Mouse (Mus musculus): ENCODE measurements around the gene Faf2. TPM values are rescaled to one million over a fixed set of nuclear protein-coding genes. Genes with fewer than 3 reads are reported as not detected.

Gene Faf2
- polyA plus RNA-seq (2012; rRNA removed; ENCODE audit: low replicate concordance): 27.0 and 43.0 TPM in 2 replicates

GRCm38 (mm10) chr13:54621155-54621932 lies at the start of gene Faf2:
Gene Faf2 (plus strand): TSS chr13:54621784.

GRCm38 (mm10) chr13:54574854-54575481 lies 46.6 kb upstream of the Faf2 start, which contains the start of gene Arl10:
Gene Arl10 (plus strand): TSS chr13:54575015.

GRCm38 (mm10) chr13:54589996-54590951 lies 31.3 kb upstream of the Faf2 start, which contains the start of the genes Nop16 and Higd2a:
Gene Nop16 (minus strand): TSS chr13:54590090.
Gene Higd2a (plus strand): TSS chr13:54590207.

GRCm38 (mm10) chr13:54610972-54611754 lies 10.4 kb upstream of the Faf2 start, which contains the start of gene Cltb:
Gene Cltb (minus strand): TSS chr13:54611344.

GRCm38 (mm10) chr13:54693558-54694347 lies 72.2 kb downstream of the Faf2 start, which contains the start of gene Rnf44:
Gene Rnf44 (minus strand): TSS chr13:54693907.

GRCm38 (mm10) chr13:54701243-54701642 lies 79.7 kb downstream of the Faf2 start, which contains the start of gene Cdhr2:
Gene Cdhr2 (plus strand): TSS chr13:54701461.

Other genes with a start within 250 kb of the Faf2 start
- 34.1 and 44.3 TPM in 2 replicates for gene Thoc3, start 152.9 kb upstream of the Faf2 start, polyA plus RNA-seq (2012; rRNA removed; ENCODE audit: low replicate concordance)
- gene Simc1, start 118.0 kb upstream of the Faf2 start, polyA plus RNA-seq (2012; rRNA removed; ENCODE audit: low replicate concordance): 6.7 and 13.6 TPM in 2 replicates
- gene 4833439L19Rik, start 56.3 kb upstream of the Faf2 start, polyA plus RNA-seq (2012; rRNA removed; ENCODE audit: low replicate concordance): 118 and 142 TPM in 2 replicates
- 23.0 and 32.7 TPM in 2 replicates for gene Arl10, start 46.8 kb upstream of the Faf2 start, polyA plus RNA-seq (2012; rRNA removed; ENCODE audit: low replicate concordance)
- gene Nop16, start 31.7 kb upstream of the Faf2 start, polyA plus RNA-seq (2012; rRNA removed; ENCODE audit: low replicate concordance): 10.1 and 18.2 TPM in 2 replicates
- 131 and 268 TPM in 2 replicates for gene Higd2a, start 31.6 kb upstream of the Faf2 start, polyA plus RNA-seq (2012; rRNA removed; ENCODE audit: low replicate concordance)
- gene Cltb, start 10.4 kb upstream of the Faf2 start, polyA plus RNA-seq (2012; rRNA removed; ENCODE audit: low replicate concordance): 40.9 and 68.4 TPM in 2 replicates
- gene Rnf44, start 72.1 kb downstream of the Faf2 start, polyA plus RNA-seq (2012; rRNA removed; ENCODE audit: low replicate concordance): 117 and 169 TPM in 2 replicates
- 0.05 and 0.10 TPM in 2 replicates for gene Cdhr2, start 79.7 kb downstream of the Faf2 start, polyA plus RNA-seq (2012; rRNA removed; ENCODE audit: low replicate concordance)
- 0.30 and 0.35 TPM in 2 replicates for gene Gprin1, start 128.1 kb downstream of the Faf2 start, polyA plus RNA-seq (2012; rRNA removed; ENCODE audit: low replicate concordance)
- 0.23 TPM in 1 of 2 replicates, not detected in the other for gene Sncb, start 144.8 kb downstream of the Faf2 start, polyA plus RNA-seq (2012; rRNA removed; ENCODE audit: low replicate concordance)
- not detected in 2 replicates for gene Eif4e1b, start 162.2 kb downstream of the Faf2 start, polyA plus RNA-seq (2012; rRNA removed; ENCODE audit: low replicate concordance)
- 31.1 and 92.2 TPM in 2 replicates for gene Tspan17, start 167.6 kb downstream of the Faf2 start, polyA plus RNA-seq (2012; rRNA removed; ENCODE audit: low replicate concordance)

Measured in subcutaneous adipose tissue, adult 2 months (tissue).